Mouse (Mus musculus): Measurements from ENCODE around the gene Olfr1513. TPM values are rescaled to one million over a fixed set of nuclear protein-coding genes. Genes with fewer than 3 reads are reported as not detected.
"Not testable (repeated sequence)": the region's sequence is repeated elsewhere in the genome, so short reads cannot be mapped to it uniquely, and the experiment has no call there.

Gene Olfr1513
- polyA plus RNA-seq, 1 experiment from 2014 or later = not detected

DNA sequence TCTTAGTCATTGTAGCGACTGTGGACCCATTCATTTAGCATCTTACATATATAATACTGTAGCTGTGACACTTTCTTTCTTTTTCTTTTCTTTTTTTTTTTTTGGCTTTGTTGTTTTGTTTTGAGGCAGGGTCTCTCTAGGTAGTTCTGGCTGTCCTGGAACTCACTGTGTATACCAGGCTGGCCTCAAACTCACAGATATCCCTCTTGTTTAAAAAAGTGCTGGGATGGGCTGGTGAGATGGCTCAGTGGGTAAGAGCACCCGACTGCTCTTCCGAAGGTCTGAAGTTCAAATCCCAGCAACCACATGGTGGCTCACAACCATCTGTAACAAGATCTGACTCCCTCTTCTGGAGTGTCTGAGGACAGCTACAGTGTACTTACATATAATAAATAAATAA lies 52.7 kb downstream of the Olfr1513 start:
- H3K9ac ChIP-seq; H3K4me3 ChIP-seq; H3K27me3 ChIP-seq; ATAC-seq (ENCODE audit: low FRiP score); H3K27ac ChIP-seq; H3K9me3 ChIP-seq: not testable (repeated sequence)
- Histone ChIP-seq H3K36me3 (peaks cover 18% of the 10 kb centered on the region), H3K4me2 (peak overlapping the region; percentile 75; the same call in 1 of the 2 replicates), H3K4me1 (replicated peaks) (peaks cover 22% of the 10 kb centered on the region)
- WGBS = 91% methylated on average over 3 of the region's 3 CpGs

Other genes with a start within 250 kb of the Olfr1513 start
- 51.5 and 54.6 TPM in 2 replicates for gene Rpgrip1, start 245.7 kb downstream of the Olfr1513 start, polyA plus RNA-seq (2015; fragmentation: Nextera tagmentation; extraction: Ambion mirVana)
- gene Supt16, start 159.0 kb downstream of the Olfr1513 start, polyA plus RNA-seq (2015; fragmentation: Nextera tagmentation; extraction: Ambion mirVana) = 55.0 and 57.1 TPM in 2 replicates
- 42.4 and 43.8 TPM in 2 replicates for gene Chd8, start 98.6 kb downstream of the Olfr1513 start, polyA plus RNA-seq (2015; fragmentation: Nextera tagmentation; extraction: Ambion mirVana)
- 55.5 and 59.6 TPM in 2 replicates for gene Tox4, start 77.3 kb downstream of the Olfr1513 start, polyA plus RNA-seq (2015; fragmentation: Nextera tagmentation; extraction: Ambion mirVana)
- gene Rab2b, start 76.9 kb downstream of the Olfr1513 start, polyA plus RNA-seq (2015; fragmentation: Nextera tagmentation; extraction: Ambion mirVana) = 57.4 and 61.8 TPM in 2 replicates
- 48.1 and 51.5 TPM in 2 replicates for gene Mettl3, start 51.3 kb downstream of the Olfr1513 start, polyA plus RNA-seq (2015; fragmentation: Nextera tagmentation; extraction: Ambion mirVana)
- gene Sall2, start 27.6 kb downstream of the Olfr1513 start, polyA plus RNA-seq (2015; fragmentation: Nextera tagmentation; extraction: Ambion mirVana) = 46.2 and 49.5 TPM in 2 replicates
- 0.12 and 0.21 TPM in 2 replicates for gene Olfr1512, start 22.8 kb upstream of the Olfr1513 start, polyA plus RNA-seq (2015; fragmentation: Nextera tagmentation; extraction: Ambion mirVana)
- gene Olfr1511, start 41.0 kb upstream of the Olfr1513 start, polyA plus RNA-seq (2015; fragmentation: Nextera tagmentation; extraction: Ambion mirVana) = 0.18 and 0.87 TPM in 2 replicates
- gene Olfr1510, start 58.0 kb upstream of the Olfr1513 start, polyA plus RNA-seq (2015; fragmentation: Nextera tagmentation; extraction: Ambion mirVana) = not detected in 2 replicates
- gene Olfr1509, start 86.6 kb upstream of the Olfr1513 start, polyA plus RNA-seq (2015; fragmentation: Nextera tagmentation; extraction: Ambion mirVana) = not detected in 2 replicates
- not detected in 2 replicates for gene Olfr1508, start 111.1 kb upstream of the Olfr1513 start, polyA plus RNA-seq (2015; fragmentation: Nextera tagmentation; extraction: Ambion mirVana)
- gene Olfr1507, start 139.3 kb upstream of the Olfr1513 start, polyA plus RNA-seq (2015; fragmentation: Nextera tagmentation; extraction: Ambion mirVana) = not detected in 2 replicates